15 mouse cellular contexts compared by ENCODE assay signal in the genomic region with DNA sequence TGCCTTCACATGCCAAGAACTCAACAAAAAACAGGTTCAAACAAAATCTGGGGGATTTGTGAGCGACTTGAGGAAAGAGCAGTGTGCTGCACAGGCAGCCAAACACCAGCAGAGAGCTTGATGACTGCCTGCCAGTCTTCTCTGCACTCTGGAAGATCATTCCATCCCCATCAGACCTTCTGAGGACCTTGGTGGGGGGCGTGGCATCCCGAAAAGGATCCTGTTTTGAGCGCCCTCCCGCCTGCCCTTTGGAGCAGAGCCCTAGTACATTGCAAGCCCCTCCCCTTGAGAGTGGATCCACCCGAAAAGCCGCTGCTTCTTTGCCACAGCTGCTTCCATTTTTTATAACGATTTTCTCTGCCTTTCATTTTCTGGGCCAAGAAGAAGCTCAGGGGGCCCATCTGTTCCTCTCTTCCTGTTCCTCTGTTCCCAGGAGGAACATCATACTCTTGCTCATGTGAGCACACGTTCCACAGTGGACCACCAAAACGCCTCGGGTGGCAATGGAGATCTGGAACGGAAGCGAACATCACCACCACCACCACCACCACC. TPM values are rescaled to one million over a fixed set of nuclear protein-coding genes. Genes with fewer than 3 reads are reported as not detected.
DNase-seq lines count a peak whose midpoint lies in the region; ATAC-seq lines count a peak whose summit lies in the region.
"Had no signal": no experiment of that assay in that cellular context is flagged by ENCODE, and none has a peak within 500 bp of the region (broad histone marks: within the 10 kb centered on the region; RNA-seq: fewer than 3 reads in every experiment).

No protein-coding gene starts in this region.

- DNase-seq in embryonic facial prominence, embryonic 11.5 days (ENCODE audit: low spot score), result peak; percentile 19
- no peak for DNase-seq in embryonic facial prominence, embryonic 10.5 days (ENCODE audit: low spot score)
- DNase-seq in layer of hippocampus, adult 11-12 months (ENCODE audit: low spot score), result peak; percentile 21
- no peak for DNase-seq in layer of hippocampus, postnatal 14 days (ENCODE audit: low spot score in 2 of 2)
- peak; percentile 86 for DNase-seq in ZHBTc4 (ENCODE audit: low read depth, low spot score)
- no peak for DNase-seq in retina, postnatal 1 day
- DNase-seq: cerebellum, adult 9-11 months; kidney, postnatal 14 days; liver, postnatal 0 days; right cerebral cortex, postnatal 4 days had no signal

- H3K4me2 ChIP-seq in embryonic facial prominence, embryonic 11.5 days (ENCODE audit: low read depth, low read length), result no peak overlapping the region; the same call in 1 of the 2 replicates
- H3K4me2 ChIP-seq in hindbrain, embryonic 16.5 days (ENCODE audit: low read length), result peak overlapping the region; percentile 29
- H3K4me2 ChIP-seq in kidney, embryonic 16.5 days (replicated peaks; ENCODE audit: low read depth, low read length), result no peak overlapping the region
- H3K4me2 ChIP-seq: intestine, embryonic 15.5 days had no signal

- no peak overlapping the region for H3K27ac ChIP-seq in embryonic facial prominence, embryonic 11.5 days (replicated peaks; ENCODE audit: low read depth, low read length)
- H3K27ac ChIP-seq in embryonic facial prominence, embryonic 10.5 days (replicated peaks), result no peak overlapping the region
- H3K27ac ChIP-seq in hindbrain, embryonic 16.5 days (ENCODE audit: low read depth, low read length), result peak overlapping the region; percentile 39; the same call in 1 of the 2 replicates
- no peak overlapping the region for H3K27ac ChIP-seq in kidney, embryonic 16.5 days (ENCODE audit: low read length)
- H3K27ac ChIP-seq: intestine, embryonic 15.5 days had no signal

- H3K4me3 ChIP-seq in embryonic facial prominence, embryonic 11.5 days (ENCODE audit: low read depth, low read length), result no peak overlapping the region
- H3K4me3 ChIP-seq in embryonic facial prominence, embryonic 10.5 days, result no peak overlapping the region
- no peak overlapping the region for H3K4me3 ChIP-seq in hindbrain, embryonic 16.5 days (ENCODE audit: low read length)
- no peak overlapping the region for H3K4me3 ChIP-seq in kidney, embryonic 16.5 days (ENCODE audit: low read length)
- H3K4me3 ChIP-seq: intestine, embryonic 15.5 days had no signal

- no peaks in the 10 kb centered on the region for H3K27me3 ChIP-seq in embryonic facial prominence, embryonic 11.5 days (ENCODE audit: control insufficient read depth, insufficient read depth, low read length)
- H3K27me3 ChIP-seq in embryonic facial prominence, embryonic 10.5 days (replicated peaks; ENCODE audit: low read depth, poor library complexity, severe bottlenecking), result peaks cover 13% of the 10 kb centered on the region; the same call in 1 of the 2 replicates
- no peaks in the 10 kb centered on the region for H3K27me3 ChIP-seq in hindbrain, embryonic 16.5 days (replicated peaks; ENCODE audit: control insufficient read depth, insufficient read depth, low read length)
- no peaks in the 10 kb centered on the region for H3K27me3 ChIP-seq in kidney, embryonic 16.5 days (ENCODE audit: insufficient read depth, low read length)
- H3K27me3 ChIP-seq: intestine, embryonic 15.5 days had no signal

- WGBS in embryonic facial prominence, embryonic 11.5 days, result 61% methylated on average over 13 of the region's 13 CpGs
- whole genome bisulfite sequencing in embryonic facial prominence, embryonic 10.5 days, result 62% methylated on average over 13 of the region's 13 CpGs
- WGBS in hindbrain, embryonic 16.5 days, result 47% methylated on average over 13 of the region's 13 CpGs
- 58% methylated on average over 13 of the region's 13 CpGs for WGBS in kidney, embryonic 16.5 days

- no peaks in the 10 kb centered on the region for H3K9me3 ChIP-seq in embryonic facial prominence, embryonic 11.5 days (replicated peaks; ENCODE audit: control insufficient read depth, low read length)
- no peaks in the 10 kb centered on the region for H3K9me3 ChIP-seq in embryonic facial prominence, embryonic 10.5 days
- H3K9me3 ChIP-seq in hindbrain, embryonic 16.5 days (ENCODE audit: control insufficient read depth, low read length), result no peaks in the 10 kb centered on the region
- no peaks in the 10 kb centered on the region for H3K9me3 ChIP-seq in kidney, embryonic 16.5 days (ENCODE audit: low read length)
- H3K9me3 ChIP-seq: intestine, embryonic 15.5 days had no signal

- H3K4me1 ChIP-seq in embryonic facial prominence, embryonic 11.5 days (ENCODE audit: control insufficient read depth, insufficient read depth, low read length), result 0 out of 2 replicates have a peak, but pooled peaks cover 2% of the 10 kb centered on the region
- peaks cover 18% of the 10 kb centered on the region for H3K4me1 ChIP-seq in embryonic facial prominence, embryonic 10.5 days
- H3K4me1 ChIP-seq in hindbrain, embryonic 16.5 days (ENCODE audit: control insufficient read depth, insufficient read depth, low read depth, low read length), result peaks cover 7% of the 10 kb centered on the region
- 0 out of 2 replicates have a peak, but pooled peaks cover 4% of the 10 kb centered on the region for H3K4me1 ChIP-seq in kidney, embryonic 16.5 days (ENCODE audit: insufficient read depth, low read length)
- H3K4me1 ChIP-seq: intestine, embryonic 15.5 days had no signal

- no peak for ATAC-seq in embryonic facial prominence, embryonic 11.5 days (replicated peaks; ENCODE audit: insufficient number of reproducible peaks, low FRiP score, low TSS enrichment, low read depth)
- peak; percentile 60 for ATAC-seq in hindbrain, embryonic 16.5 days
- no peak for ATAC-seq in kidney, embryonic 16.5 days (ENCODE audit: low FRiP score, low TSS enrichment)
- ATAC-seq: intestine, embryonic 15.5 days; liver, postnatal 0 days had no signal

- H3K36me3 ChIP-seq in embryonic facial prominence, embryonic 11.5 days (replicated peaks; ENCODE audit: control insufficient read depth, insufficient read depth, low read depth, low read length), result no peaks in the 10 kb centered on the region
- H3K36me3 ChIP-seq in embryonic facial prominence, embryonic 10.5 days (replicated peaks), result no peaks in the 10 kb centered on the region
- H3K36me3 ChIP-seq in hindbrain, embryonic 16.5 days (ENCODE audit: control insufficient read depth, insufficient read depth, low read length), result no peaks in the 10 kb centered on the region
- H3K36me3 ChIP-seq in kidney, embryonic 16.5 days (ENCODE audit: insufficient read depth, low read length), result no peaks in the 10 kb centered on the region
- H3K36me3 ChIP-seq: intestine, embryonic 15.5 days had no signal

- no peak overlapping the region for H3K9ac ChIP-seq in embryonic facial prominence, embryonic 11.5 days (replicated peaks; ENCODE audit: low read length)
- H3K9ac ChIP-seq in hindbrain, embryonic 16.5 days (ENCODE audit: low read depth, low read length), result no peak overlapping the region; the same call in 1 of the 2 replicates
- H3K9ac ChIP-seq in kidney, embryonic 16.5 days (replicated peaks; ENCODE audit: low read length), result no peak overlapping the region
- H3K9ac ChIP-seq: intestine, embryonic 15.5 days; liver, postnatal 0 days had no signal

RNA-seq across cellular contexts. Expression of a gene that starts 16.9 kb away (rescaled TPM):
- 91.9 and 93.0 TPM in 2 replicates for polyA plus RNA-seq in embryonic facial prominence, embryonic 11.5 days (2014; fragmentation: Nextera tagmentation; extraction: Ambion mirVana)
- 108 and 112 TPM in 2 replicates for polyA plus RNA-seq in embryonic facial prominence, embryonic 10.5 days (2016; fragmentation: Nextera tagmentation; extraction: Ambion mirVana)
- total RNA-seq in layer of hippocampus, postnatal 14 days (2021), result 10 to 100 TPM; 26.3 to 29.2 TPM
- polyA plus RNA-seq in hindbrain, embryonic 16.5 days (2015; fragmentation: Nextera tagmentation; extraction: Ambion mirVana), result 46.1 and 53.2 TPM in 2 replicates
- polyA plus RNA-seq in kidney, embryonic 16.5 days (2015; fragmentation: Nextera tagmentation; extraction: Ambion mirVana), result 28.0 and 31.9 TPM in 2 replicates
- total RNA-seq: megakaryocyte progenitor cell, adult 5-6 weeks; MEL had no signal

Comparison
In these comparisons a context has a peak if more than half of its experiments do, and no peak if none do; other contexts are left out.
1. DNase-seq: peak in embryonic facial prominence, embryonic 11.5 days (single experiment), layer of hippocampus, adult 11-12 months (single experiment) and ZHBTc4 (single experiment); none in embryonic facial prominence, embryonic 10.5 days (single experiment), layer of hippocampus, postnatal 14 days (0 of 2) and retina, postnatal 1 day (single experiment).